Mouse (Mus musculus): ENCODE data around the gene Gm5415.
"Not testable (repeated sequence)": the region's sequence is repeated elsewhere in the genome, so short reads cannot be mapped to it uniquely, and the experiment has no call there.

The Gm5415 gene

DNA sequence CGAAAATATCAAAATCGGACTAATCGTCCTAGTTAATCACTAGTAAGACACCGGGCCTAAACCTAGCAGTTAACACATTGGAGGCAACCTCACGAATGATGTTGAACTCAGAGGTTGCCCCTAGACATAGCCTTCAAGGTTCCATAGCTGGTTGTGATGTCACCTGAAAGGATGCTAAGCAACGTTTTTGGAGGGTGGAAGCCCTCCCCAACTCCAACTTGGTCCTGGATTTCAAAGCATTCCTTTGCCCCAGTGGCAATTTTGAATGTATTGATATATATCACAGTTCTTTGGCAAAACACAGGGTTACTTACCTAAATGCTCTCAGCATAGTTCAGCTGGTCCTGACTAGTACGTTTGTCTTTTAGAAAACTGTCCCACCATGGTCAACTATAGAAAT lies at the start of gene Gm5415:
Gm5415 (minus strand) TSS at position 101 of the 400 bp plus-strand sequence.
- DNase-seq (ENCODE audit: low read depth, low spot score), result not testable (repeated sequence)

GRCm38 (mm10) chr1:32568901-32569300 lies 21.8 kb upstream of the Gm5415 start:
- DNase-seq (ENCODE audit: low read depth, low spot score), result no peak

DNA sequence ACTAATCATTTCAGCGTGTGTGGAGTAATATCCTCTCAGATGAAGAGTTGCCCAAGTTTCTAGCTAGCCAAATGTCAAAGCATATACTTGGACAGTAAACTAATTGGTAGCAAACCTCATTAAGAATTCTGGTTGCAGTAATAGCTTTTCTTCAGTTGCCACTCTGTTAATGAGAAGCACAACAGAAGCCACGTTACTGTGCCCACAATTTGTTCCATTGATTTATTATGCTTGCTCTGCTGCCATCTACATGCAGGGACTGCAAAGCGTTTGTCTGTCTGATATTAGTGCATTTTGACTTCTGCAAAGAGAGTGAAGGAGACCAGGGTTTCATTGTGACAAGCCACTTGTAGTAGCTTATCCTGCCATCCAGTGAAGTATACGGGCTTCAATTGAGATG lies 6.8 kb upstream of the Gm5415 start:
- DNase-seq (ENCODE audit: low read depth, low spot score), result no peak

GRCm38 (mm10) chr1:32553459-32553858 lies 6.4 kb upstream of the Gm5415 start:
- no peak for DNase-seq (ENCODE audit: low read depth, low spot score)

DNA sequence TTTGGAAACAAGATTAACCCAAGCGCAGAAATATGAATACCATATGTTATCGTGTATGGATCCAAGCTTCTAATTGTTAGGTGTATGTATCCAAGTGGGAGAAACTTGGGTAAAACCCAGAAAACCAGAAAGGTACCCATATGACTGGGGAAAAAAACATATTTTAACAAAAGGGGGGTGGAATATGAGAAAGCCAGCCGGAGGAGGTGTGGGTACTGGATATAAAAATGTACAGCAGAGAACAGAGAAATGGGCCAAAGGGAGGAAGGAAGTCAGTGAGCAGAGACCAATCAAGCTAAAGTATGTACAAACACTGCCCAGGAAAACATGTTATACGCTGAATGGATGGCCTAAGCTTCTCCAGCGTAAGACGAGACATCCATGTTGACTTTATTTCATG lies 43.7 kb downstream of the Gm5415 start:
- no peak for DNase-seq (ENCODE audit: low read depth, low spot score)
